ENCODE assay signal across 8 mouse cellular contexts in the genomic region with DNA sequence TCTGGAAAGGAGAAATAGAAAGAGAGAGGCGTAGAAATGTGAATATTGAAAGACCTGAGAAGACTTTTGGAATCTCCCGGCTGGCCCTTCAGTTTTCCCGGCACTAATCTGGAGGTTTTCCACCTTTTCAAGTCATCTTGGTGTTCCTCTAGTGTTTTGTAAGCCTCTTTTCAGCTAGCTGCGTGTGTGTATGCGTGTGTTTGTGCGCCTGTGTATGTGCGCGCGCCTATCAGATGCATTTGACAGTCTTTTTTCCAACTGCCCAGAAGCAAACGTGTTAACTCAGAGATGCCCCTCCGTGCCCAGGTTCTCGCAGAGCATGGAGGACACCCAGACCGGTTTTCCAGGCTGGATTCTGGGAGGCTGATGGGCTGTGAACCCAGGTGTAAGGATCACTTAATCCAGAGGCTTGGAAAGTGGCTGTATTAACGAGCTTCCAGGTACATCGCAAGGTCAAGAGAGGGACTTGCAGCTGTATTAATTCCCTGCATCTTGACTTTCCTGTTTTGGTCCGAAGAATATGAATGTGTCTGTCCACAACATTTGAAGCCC. TPM values are rescaled to one million over a fixed set of nuclear protein-coding genes. Genes with fewer than 3 reads are reported as not detected.
DNase-seq lines count a peak whose midpoint lies in the region; ATAC-seq lines count a peak whose summit lies in the region.

No protein-coding gene starts in this region.

- H3K4me3 ChIP-seq in embryonic facial prominence, embryonic 13.5 days, result peak overlapping the region; percentile 61
- peak overlapping the region; percentile 69 for H3K4me3 ChIP-seq in midbrain, embryonic 15.5 days

- no peak overlapping the region for H3K27ac ChIP-seq in embryonic facial prominence, embryonic 13.5 days
- peak overlapping the region; percentile 94 for H3K27ac ChIP-seq in midbrain, embryonic 15.5 days

- peaks cover 59% of the 10 kb centered on the region for H3K27me3 ChIP-seq in embryonic facial prominence, embryonic 13.5 days
- no peaks in the 10 kb centered on the region for H3K27me3 ChIP-seq in midbrain, embryonic 15.5 days (replicated peaks)

- H3K4me1 ChIP-seq in embryonic facial prominence, embryonic 13.5 days, result peaks cover 30% of the 10 kb centered on the region
- H3K4me1 ChIP-seq in midbrain, embryonic 15.5 days, result peaks cover 16% of the 10 kb centered on the region

- ATAC-seq in embryonic facial prominence, embryonic 13.5 days (ENCODE audit: insufficient number of reproducible peaks, insufficient read depth, low FRiP score, low TSS enrichment, low read depth), result no peak
- no peak for ATAC-seq in midbrain, embryonic 15.5 days (replicated peaks)

- intact Hi-C loops in gastrocnemius, postnatal 14 days (cut with DNase I; ENCODE audit: low total_unique reads), result no loop called here

- 2% methylated on average over 16 of the region's 16 CpGs for WGBS in embryonic facial prominence, embryonic 13.5 days
- WGBS in midbrain, embryonic 15.5 days, result under 1% methylated on average over 16 of the region's 16 CpGs

- peak overlapping the region; percentile 75 for H3K9ac ChIP-seq in embryonic facial prominence, embryonic 13.5 days
- H3K9ac ChIP-seq in midbrain, embryonic 15.5 days, result peak overlapping the region; percentile 84

- no peaks in the 10 kb centered on the region for H3K9me3 ChIP-seq in embryonic facial prominence, embryonic 13.5 days
- no peaks in the 10 kb centered on the region for H3K9me3 ChIP-seq in midbrain, embryonic 15.5 days

- H3K4me2 ChIP-seq in embryonic facial prominence, embryonic 13.5 days, result peak overlapping the region; percentile 81
- H3K4me2 ChIP-seq in midbrain, embryonic 15.5 days, result peak overlapping the region; percentile 60

- no peaks in the 10 kb centered on the region for H3K36me3 ChIP-seq in embryonic facial prominence, embryonic 13.5 days
- H3K36me3 ChIP-seq in midbrain, embryonic 15.5 days (replicated peaks), result no peaks in the 10 kb centered on the region

- DNase-seq in layer of hippocampus, adult 11-12 months (ENCODE audit: low spot score), result peak; percentile 36
- DNase-seq in layer of hippocampus, adult 9-10 months (ENCODE audit: low spot score), result no peak
- peak; percentile 22 to 35 for DNase-seq in layer of hippocampus, adult 8-10 months (ENCODE audit: low spot score in 2 of 2)
- no peak for DNase-seq in spleen, postnatal 36 days (ENCODE audit: low spot score in 2 of 2)
- DNase-seq in thymus, postnatal 10 days (ENCODE audit: low spot score in 2 of 2), result no peak
- no peak for DNase-seq in gastrocnemius, postnatal 14 days

RNA-seq across cellular contexts. Expression of a gene that starts 0.8 kb away (rescaled TPM):
- polyA plus RNA-seq in embryonic facial prominence, embryonic 13.5 days (2015; fragmentation: Nextera tagmentation; extraction: Ambion mirVana), result 5.8 and 7.7 TPM in 2 replicates
- total RNA-seq in layer of hippocampus, adult 8-10 months (2022), result 100 to 1,000 TPM in 2 of 4 experiments, 10 to 100 TPM in 2; 90.8 to 109 (median 99.0) TPM
- polyA plus RNA-seq in midbrain, embryonic 15.5 days (2015; fragmentation: Nextera tagmentation; extraction: Ambion mirVana), result 67.1 and 81.4 TPM in 2 replicates
- total RNA-seq in gastrocnemius, postnatal 14 days (2021), result under 1 TPM; 0.08 to 0.09 TPM

Comparison
In these comparisons a context has a peak if more than half of its experiments do, and no peak if none do; other contexts are left out.
1. DNase-seq: peak in layer of hippocampus, adult 11-12 months (single experiment) and layer of hippocampus, adult 8-10 months (2 of 2); none in layer of hippocampus, adult 9-10 months (single experiment), spleen, postnatal 36 days (0 of 2), thymus, postnatal 10 days (0 of 2) and gastrocnemius, postnatal 14 days (single experiment).
2. RNA of a gene that starts 0.8 kb away (total RNA-seq): 90.8 to 109 TPM in layer of hippocampus, adult 8-10 months; 0.08 to 0.09 TPM in gastrocnemius, postnatal 14 days; every median in the first group is over 10 times any median in the second.